Mouse (Mus musculus): ENCODE data around the gene Nfe2l2.

Nfe2l2 gene

GRCm38 (mm10) chr2:75704234-75705161, at the start of gene Nfe2l2:
Gene Nfe2l2 (minus strand): TSS chr2:75704641.
- DNase-seq = peak; percentile 100

GRCm38 (mm10) chr2:75752306-75753175, 48.1 kb upstream of the Nfe2l2 start:
- no peak for DNase-seq

DNA sequence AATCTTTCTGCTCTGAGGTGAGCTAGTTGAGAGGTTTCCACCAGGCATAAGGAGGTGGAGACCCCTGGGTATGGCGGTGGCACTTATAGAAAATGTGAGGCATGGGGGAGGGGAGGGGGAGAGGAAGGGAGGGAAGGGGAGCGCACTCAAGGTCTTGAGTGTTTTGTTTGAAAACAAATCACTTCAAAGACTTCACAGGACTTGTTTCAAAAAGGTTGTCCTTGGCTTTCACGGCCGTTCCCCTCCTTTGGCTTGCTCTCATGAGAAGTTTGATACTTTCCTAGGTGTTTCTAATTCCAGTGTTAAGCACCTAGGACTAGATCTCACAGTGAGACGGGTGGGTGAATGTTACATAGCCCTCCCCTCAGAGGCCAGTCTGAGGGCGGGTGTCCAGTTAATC, 47.5 kb upstream of the Nfe2l2 start:
- DNase-seq = no peak

GRCm38 (mm10) chr2:75750869-75751268, 46.4 kb upstream of the Nfe2l2 start:
- no peak for DNase-seq

- no peak for DNase-seq
Measured at GRCm38 (mm10) chr2:75750043-75750718, 45.7 kb upstream of the Nfe2l2 start.

DNA sequence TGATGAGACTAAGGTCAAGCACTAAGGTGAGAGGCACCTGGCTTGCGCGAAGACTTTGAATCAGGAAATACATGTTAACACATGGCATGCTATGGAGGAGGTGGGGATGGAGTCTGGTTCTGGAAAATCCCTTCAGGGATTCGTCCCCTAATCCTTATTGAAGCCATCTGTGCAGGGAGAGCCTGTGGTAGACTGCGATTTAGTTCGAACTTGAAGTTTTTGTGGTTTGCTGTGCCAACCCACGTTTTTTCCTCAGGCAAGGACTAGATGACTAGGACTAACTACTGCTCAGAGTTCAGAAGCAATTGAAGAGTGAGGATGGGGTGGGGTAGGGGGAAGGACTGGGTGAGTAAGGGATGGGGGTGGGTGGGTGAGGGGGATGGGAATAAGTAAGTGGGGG, 44.4 kb upstream of the Nfe2l2 start:
- no peak for DNase-seq

- DNase-seq = no peak
Measured at GRCm38 (mm10) chr2:75737006-75737503, 32.6 kb upstream of the Nfe2l2 start.

DNA sequence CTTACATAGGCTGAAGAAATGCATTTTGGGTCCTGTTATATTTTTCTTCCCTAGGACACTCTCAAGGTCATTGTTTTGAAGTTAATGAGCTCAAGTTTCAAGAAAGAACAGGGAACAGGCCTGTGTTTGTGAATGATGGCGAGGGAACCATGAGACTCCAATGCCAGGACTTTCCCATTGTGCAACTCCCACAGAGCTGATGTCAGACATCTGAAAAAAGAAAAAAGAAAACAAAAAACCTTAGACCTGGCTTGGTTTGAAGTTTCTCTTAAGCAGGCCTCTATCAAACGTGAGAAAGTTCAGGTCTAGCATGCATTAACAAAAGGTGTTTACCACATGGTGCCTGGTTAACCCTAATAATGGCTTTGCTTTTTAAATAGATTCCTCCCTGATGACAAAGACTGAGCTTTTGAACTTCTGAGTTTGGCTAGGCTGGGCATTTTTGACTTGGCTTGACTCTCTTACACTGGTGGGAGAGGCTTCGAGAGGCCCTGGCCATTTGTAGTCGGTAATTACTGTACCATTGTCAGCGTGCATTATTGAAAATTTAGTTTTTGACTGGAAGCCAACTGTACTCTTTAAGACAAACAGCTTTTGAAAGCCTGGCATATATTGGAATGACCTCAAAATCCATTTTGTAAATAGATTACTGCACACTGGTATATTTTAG, 29.9 kb upstream of the Nfe2l2 start:
- DNase-seq = no peak

- DNase-seq = no peak
Measured at GRCm38 (mm10) chr2:75733177-75733576, 28.7 kb upstream of the Nfe2l2 start.

GRCm38 (mm10) chr2:75731929-75732328, 27.5 kb upstream of the Nfe2l2 start:
- no peak for DNase-seq

DNA sequence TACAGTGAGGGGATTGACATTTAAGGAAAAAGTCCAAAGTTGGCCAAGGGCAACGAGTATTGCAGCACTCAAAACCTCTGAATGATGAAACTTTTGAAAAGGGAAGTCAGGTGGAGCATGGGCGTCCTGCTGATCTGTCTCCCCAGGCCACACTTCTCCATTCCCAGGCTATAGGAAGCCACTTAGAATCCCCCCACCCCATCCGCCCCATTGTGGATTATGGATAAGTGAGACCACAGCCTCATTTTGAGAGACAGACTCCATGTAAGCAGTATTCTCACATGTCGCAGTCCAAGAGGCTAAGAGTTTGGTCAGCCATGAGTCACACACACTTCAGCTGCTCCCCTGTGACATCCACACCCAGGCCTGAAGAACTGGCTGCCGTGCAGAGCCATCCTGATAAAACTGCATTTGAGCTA, 26.8 kb upstream of the Nfe2l2 start:
- no peak for DNase-seq

- DNase-seq = no peak
Measured at GRCm38 (mm10) chr2:75730052-75730451, 25.6 kb upstream of the Nfe2l2 start.

GRCm38 (mm10) chr2:75724863-75725445, 20.5 kb upstream of the Nfe2l2 start:
- DNase-seq = no peak

DNA sequence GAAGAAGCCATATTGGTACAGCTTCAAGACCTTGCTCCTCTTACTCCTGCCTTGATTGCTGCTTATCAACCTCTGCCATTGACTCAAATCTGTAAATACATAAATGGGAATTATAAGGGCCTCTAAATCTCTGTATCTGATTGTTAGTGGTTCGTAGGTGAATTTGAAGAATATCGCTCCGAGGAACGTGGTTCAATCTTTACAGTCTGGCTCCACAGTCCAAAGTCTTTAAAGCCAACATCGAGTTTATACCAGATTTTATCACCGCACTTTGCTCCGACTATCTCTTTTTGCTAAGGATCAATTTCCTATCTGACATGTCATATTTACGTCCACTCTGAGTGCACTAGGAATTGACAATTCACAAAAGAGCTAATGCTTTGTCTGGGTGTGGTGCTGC, 19.0 kb upstream of the Nfe2l2 start:
- DNase-seq = no peak

GRCm38 (mm10) chr2:75722893-75723292, 18.5 kb upstream of the Nfe2l2 start:
- no peak for DNase-seq

- no peak for DNase-seq
Measured at GRCm38 (mm10) chr2:75720236-75721027, 16.0 kb upstream of the Nfe2l2 start.

- DNase-seq = no peak
Measured at GRCm38 (mm10) chr2:75719331-75719869, 15.0 kb upstream of the Nfe2l2 start.

GRCm38 (mm10) chr2:75716046-75717016, 11.9 kb upstream of the Nfe2l2 start:
- DNase-seq = no peak

GRCm38 (mm10) chr2:75714766-75715165, 10.3 kb upstream of the Nfe2l2 start:
- DNase-seq = no peak

Data from liver (tissue).